9 mouse cellular contexts compared by ENCODE assay signal in genomic region chr2:83814009-83814408, GRCm38 (mm10). TPM values are rescaled to one million over a fixed set of nuclear protein-coding genes. Genes with fewer than 3 reads are reported as not detected.
DNase-seq lines count a peak whose midpoint lies in the region; ATAC-seq and TF ChIP-seq lines count a peak whose summit lies in the region.
"Had no signal": no experiment of that assay in that cellular context is flagged by ENCODE, and none has a peak within 500 bp of the region (broad histone marks: within the 10 kb centered on the region; RNA-seq: fewer than 3 reads in every experiment).

No protein-coding gene starts in this region.

- peak overlapping the region; percentile 34 for H3K9ac ChIP-seq in CH12.LX (ENCODE audit: insufficient read depth, low read depth)
- H3K9ac ChIP-seq in forebrain, embryonic 13.5 days, result peak overlapping the region; percentile 97
- H3K9ac ChIP-seq in intestine, embryonic 16.5 days (ENCODE audit: low read depth, low read length), result no peak overlapping the region
- peak overlapping the region; percentile 93 for H3K9ac ChIP-seq in neural tube, embryonic 13.5 days
- H3K9ac ChIP-seq in heart, embryonic 12.5 days, result no peak overlapping the region

- WGBS in forebrain, embryonic 13.5 days, result 23% methylated on average over 6 of the region's 6 CpGs
- WGBS in intestine, embryonic 16.5 days, result 36% methylated on average over 6 of the region's 6 CpGs
- 25% methylated on average over 6 of the region's 6 CpGs for WGBS in neural tube, embryonic 13.5 days
- WGBS in heart, embryonic 12.5 days, result 67% methylated on average over 6 of the region's 6 CpGs

- peaks cover 9% of the 10 kb centered on the region for H3K27me3 ChIP-seq in CH12.LX (replicated peaks)
- no peaks in the 10 kb centered on the region for H3K27me3 ChIP-seq in forebrain, embryonic 13.5 days
- H3K27me3 ChIP-seq in intestine, embryonic 16.5 days (replicated peaks; ENCODE audit: control insufficient read depth, insufficient read depth, low read length), result 0 out of 2 replicates have a peak, but pooled peaks cover 6% of the 10 kb centered on the region
- H3K27me3 ChIP-seq in neural tube, embryonic 13.5 days, result no peaks in the 10 kb centered on the region
- peaks cover 20% of the 10 kb centered on the region for H3K27me3 ChIP-seq in heart, embryonic 12.5 days (replicated peaks)

- H3K4me1 ChIP-seq in CH12.LX (ENCODE audit: control insufficient read depth in 1 of 2, insufficient read depth in 2 of 2), result peaks cover 0 to 7% of the 10 kb centered on the region in 2 experiments; a peak in 1 of 4 replicates
- H3K4me1 ChIP-seq in forebrain, embryonic 13.5 days, result peaks cover 28% of the 10 kb centered on the region
- peaks cover 6% of the 10 kb centered on the region; the same call in 1 of the 2 replicates for H3K4me1 ChIP-seq in intestine, embryonic 16.5 days (ENCODE audit: control insufficient read depth, insufficient read depth, low read length)
- peaks cover 38% of the 10 kb centered on the region for H3K4me1 ChIP-seq in neural tube, embryonic 13.5 days (replicated peaks)
- no peaks in the 10 kb centered on the region for H3K4me1 ChIP-seq in heart, embryonic 12.5 days (replicated peaks)

- H3K27ac ChIP-seq in CH12.LX (ENCODE audit: insufficient read depth, low read depth), result no peak overlapping the region
- H3K27ac ChIP-seq in forebrain, embryonic 13.5 days, result peak overlapping the region; percentile 31; the same call in 1 of the 2 replicates
- no peak overlapping the region for H3K27ac ChIP-seq in intestine, embryonic 16.5 days (ENCODE audit: low read length)
- H3K27ac ChIP-seq in neural tube, embryonic 13.5 days (replicated peaks), result peak overlapping the region; percentile 97
- H3K27ac ChIP-seq in heart, embryonic 12.5 days (ENCODE audit: poor library complexity, severe bottlenecking), result no peak overlapping the region

- TF ChIP-seq RAD21 in CH12.LX (IDR thresholded peaks at IDR 0.05; ENCODE audit: low read depth, low read length), result no peak

- dilution Hi-C loops in CH12.LX (cut with MboI; ENCODE audit: extremely low pct_ligation_motif_present, extremely low pct_unique_long_range_greater_than_20kb, low sequenced_read_pairs), result no loop called here

- H3K9me3 ChIP-seq in CH12.LX (replicated peaks; ENCODE audit: low read length), result no peaks in the 10 kb centered on the region
- H3K9me3 ChIP-seq in forebrain, embryonic 13.5 days (replicated peaks), result no peaks in the 10 kb centered on the region
- H3K9me3 ChIP-seq in intestine, embryonic 16.5 days (ENCODE audit: control insufficient read depth, low read length), result no peaks in the 10 kb centered on the region
- H3K9me3 ChIP-seq in neural tube, embryonic 13.5 days, result no peaks in the 10 kb centered on the region
- no peaks in the 10 kb centered on the region for H3K9me3 ChIP-seq in heart, embryonic 12.5 days (replicated peaks)
- H3K9me3 ChIP-seq: megakaryocyte, embryonic 14.5 days had no signal

- H3K4me2 ChIP-seq in CH12.LX (ENCODE audit: insufficient read depth, low read depth, poor library complexity, severe bottlenecking), result peak overlapping the region; percentile 53
- peak overlapping the region; percentile 69 for H3K4me2 ChIP-seq in forebrain, embryonic 13.5 days
- peak overlapping the region; percentile 27; the same call in 1 of the 2 replicates for H3K4me2 ChIP-seq in intestine, embryonic 16.5 days (ENCODE audit: low read depth, low read length)
- peak overlapping the region; percentile 57 for H3K4me2 ChIP-seq in neural tube, embryonic 13.5 days
- no peak overlapping the region for H3K4me2 ChIP-seq in heart, embryonic 12.5 days

- TF ChIP-seq POLR2A in CH12.LX (IDR thresholded peaks at IDR 0.05; ENCODE audit: low read depth, low read length), result no peak

- no peak for DNase-seq in CH12.LX (ENCODE audit: extremely low read depth)
- DNase-seq in adrenal gland, postnatal 25 days, result peak; percentile 56
- DNase-seq in embryo, embryonic 10.5 days (ENCODE audit: low spot score), result no peak
- no peak for DNase-seq in thymus, postnatal 10 days (ENCODE audit: low spot score in 2 of 2)

- no peak for TF ChIP-seq CTCF in CH12.LX (conservative IDR thresholded peaks at IDR 0.05 in 1 of 2, IDR thresholded peaks at IDR 0.05 in 1 of 2; ENCODE audit: low read depth in 2 of 2, low read length in 2 of 2)

- no peaks in the 10 kb centered on the region for H3K36me3 ChIP-seq in CH12.LX (replicated peaks in 1 of 2; ENCODE audit: control insufficient read depth in 1 of 2, insufficient read depth in 1 of 2, low read length in 1 of 2)
- no peaks in the 10 kb centered on the region for H3K36me3 ChIP-seq in forebrain, embryonic 13.5 days (ENCODE audit: poor library complexity, severe bottlenecking)
- no peaks in the 10 kb centered on the region for H3K36me3 ChIP-seq in intestine, embryonic 16.5 days (ENCODE audit: control insufficient read depth, insufficient read depth, low read length)
- H3K36me3 ChIP-seq in neural tube, embryonic 13.5 days, result no peaks in the 10 kb centered on the region
- no peaks in the 10 kb centered on the region for H3K36me3 ChIP-seq in heart, embryonic 12.5 days

- H3K4me3 ChIP-seq in CH12.LX (replicated peaks in 1 of 3; ENCODE audit: low read depth in 2 of 3, low read length in 2 of 3, poor library complexity in 1 of 3), result peak overlapping the region in 2 of 3 experiments; percentile 9 to 23
- H3K4me3 ChIP-seq in forebrain, embryonic 13.5 days, result peak overlapping the region; percentile 88
- H3K4me3 ChIP-seq in intestine, embryonic 16.5 days (ENCODE audit: low read length), result no peak overlapping the region
- H3K4me3 ChIP-seq in neural tube, embryonic 13.5 days, result peak overlapping the region; percentile 62
- H3K4me3 ChIP-seq in heart, embryonic 12.5 days, result no peak overlapping the region

- no peaks in the 10 kb centered on the region for H3K79me2 ChIP-seq in CH12.LX (replicated peaks; ENCODE audit: control insufficient read depth, extremely low read depth, insufficient read depth, poor library complexity, severe bottlenecking)

- in situ Hi-C loops in CH12.LX (cut with MboI; ENCODE audit: low pct_ligation_motif_present, low pct_unique_long_range_greater_than_20kb, low sequenced_read_pairs), result loop anchor here (25.0 kb wide), 1 partner anchor 123 kb away; the partner anchor contains the start of gene Zswim2

- no peak for ATAC-seq in forebrain, embryonic 13.5 days
- no peak for ATAC-seq in intestine, embryonic 16.5 days
- ATAC-seq in neural tube, embryonic 13.5 days (ENCODE audit: low read depth), result no peak
- no peak for ATAC-seq in heart, embryonic 12.5 days (ENCODE audit: insufficient number of reproducible peaks, low FRiP score)

- TF ChIP-seq EP300 in CH12.LX (IDR thresholded peaks at IDR 0.05; ENCODE audit: low read length), result no peak

TF ChIP-seq in CH12.LX, 34 proteins besides CTCF, POLR2A, EP300 and RAD21:
- no peak for TF ChIP-seq IRF4 (IDR thresholded peaks at IDR 0.05; ENCODE audit: low read depth, low read length)
- no peak for TF ChIP-seq BHLHE40 (IDR thresholded peaks at IDR 0.05; ENCODE audit: low read depth, low read length)
- TF ChIP-seq ZMIZ1 (IDR thresholded peaks at IDR 0.05; ENCODE audit: low read depth, low read length), result no peak
- no peak for TF ChIP-seq E2F4 (IDR thresholded peaks at IDR 0.05; ENCODE audit: insufficient replicate concordance, low read depth, low read length)
- no peak for TF ChIP-seq MXI1 (IDR thresholded peaks at IDR 0.05; ENCODE audit: low read depth, low read length)
- TF ChIP-seq SMC3 (IDR thresholded peaks at IDR 0.05; ENCODE audit: low read depth, low read length), result no peak
- no peak for TF ChIP-seq RCOR1 (conservative IDR thresholded peaks at IDR 0.05; ENCODE audit: low read depth, low read length)

RNA-seq across cellular contexts. Expression of gene Fam171b, which starts 1.6 kb away (rescaled TPM):
- 0.80 and 2.1 TPM in 2 replicates for total RNA-seq in CH12.LX (2012; rRNA removed)
- total RNA-seq in CH12.LX (2014; rRNA removed), result 0.69 and 0.72 TPM in 2 replicates
- 0.76 and 0.77 TPM in 2 replicates for polyA plus RNA-seq in CH12.LX (2012; ENCODE audit: insufficient read length, low read depth)
- total RNA-seq in adrenal gland, postnatal 25 days (2021), result 3.9 and 5.7 TPM in 2 replicates
- 47.2 and 55.0 TPM in 2 replicates for polyA plus RNA-seq in forebrain, embryonic 13.5 days (2015; fragmentation: Nextera tagmentation; extraction: Ambion mirVana)
- 6.6 and 6.8 TPM in 2 replicates for polyA plus RNA-seq in intestine, embryonic 16.5 days (2015; fragmentation: Nextera tagmentation; extraction: Ambion mirVana)
- 79.8 and 86.9 TPM in 2 replicates for polyA plus RNA-seq in neural tube, embryonic 13.5 days (2015; fragmentation: Nextera tagmentation; extraction: Ambion mirVana)
- polyA plus RNA-seq in heart, embryonic 12.5 days (2016; fragmentation: Nextera tagmentation; extraction: Ambion mirVana), result 2.9 and 3.3 TPM in 2 replicates

Comparison
In these comparisons a context has a peak if more than half of its experiments do, and no peak if none do; other contexts are left out.
1. H3K27ac ChIP-seq: peak in forebrain, embryonic 13.5 days (single experiment) and neural tube, embryonic 13.5 days (single experiment); none in CH12.LX (single experiment), intestine, embryonic 16.5 days (single experiment) and heart, embryonic 12.5 days (single experiment).
2. H3K4me3 ChIP-seq: peak in CH12.LX (2 of 3), forebrain, embryonic 13.5 days (single experiment) and neural tube, embryonic 13.5 days (single experiment); none in intestine, embryonic 16.5 days (single experiment) and heart, embryonic 12.5 days (single experiment).
3. H3K9ac ChIP-seq: peak in CH12.LX (single experiment), forebrain, embryonic 13.5 days (single experiment) and neural tube, embryonic 13.5 days (single experiment); none in intestine, embryonic 16.5 days (single experiment) and heart, embryonic 12.5 days (single experiment).